Mouse (Mus musculus): ENCODE data around the gene Plk1.

DNA sequence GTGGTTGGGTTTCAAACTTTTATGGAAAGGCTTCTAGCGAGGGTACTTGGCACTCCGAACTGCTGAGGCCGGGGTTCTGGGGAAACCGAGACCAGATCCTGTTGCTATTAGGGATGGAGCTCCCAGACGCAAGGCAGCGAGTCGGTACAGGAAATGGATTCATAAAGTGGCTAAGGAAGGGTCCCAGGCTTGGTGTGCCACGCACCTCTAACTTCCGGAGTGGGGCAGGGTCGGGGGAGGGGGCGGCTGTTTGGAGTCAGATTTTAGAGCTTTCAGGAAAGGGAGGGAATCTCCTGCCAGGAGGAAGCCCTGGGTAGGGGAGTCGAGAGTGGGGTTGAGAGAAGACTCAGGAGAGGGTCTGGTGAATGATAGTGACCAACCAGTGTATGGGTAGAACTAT lies 798 bp downstream of the Plk1 start:
- no peak for TF ChIP-seq ZC3H11A (IDR thresholded peaks at IDR 0.05; ENCODE audit: borderline replicate concordance, low read depth, low read length)
- no peak for TF ChIP-seq CHD2 (IDR thresholded peaks at IDR 0.05; ENCODE audit: low read depth, low read length)
- TF ChIP-seq HCFC1 (IDR thresholded peaks at IDR 0.05; ENCODE audit: borderline replicate concordance, insufficient read depth, low read length): no peak

Measured in ES-E14 (cell line).